Mouse (Mus musculus): ENCODE measurements around the gene Pnma3.
"Not testable (repeated sequence)": the region's sequence is repeated elsewhere in the genome, so short reads cannot be mapped to it uniquely, and the experiment has no call there.

Gene Pnma3

DNA sequence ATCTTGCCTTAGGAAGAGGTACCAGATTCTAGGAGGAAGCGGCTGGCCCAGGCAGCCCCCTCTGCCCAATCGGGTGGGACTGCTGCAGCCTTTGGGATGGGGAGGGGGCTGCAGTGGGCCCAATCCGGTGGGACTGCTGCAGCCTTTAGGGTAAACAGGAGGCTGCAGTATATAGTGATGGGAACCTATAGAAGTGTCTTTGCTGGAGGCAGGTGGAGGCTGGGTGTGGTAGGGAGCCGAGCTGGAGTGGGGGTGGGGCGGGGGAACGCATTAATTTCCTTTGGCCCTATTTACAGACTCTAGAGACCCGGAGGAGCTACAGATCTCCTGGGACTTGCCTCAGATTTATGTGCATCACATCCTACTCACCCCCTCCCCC, at the start of gene Pnma3:
Pnma3 (plus strand) TSS at position 373 of the 379 bp plus-strand sequence.
- DNase-seq (ENCODE audit: low read depth, low spot score): no peak

DNA sequence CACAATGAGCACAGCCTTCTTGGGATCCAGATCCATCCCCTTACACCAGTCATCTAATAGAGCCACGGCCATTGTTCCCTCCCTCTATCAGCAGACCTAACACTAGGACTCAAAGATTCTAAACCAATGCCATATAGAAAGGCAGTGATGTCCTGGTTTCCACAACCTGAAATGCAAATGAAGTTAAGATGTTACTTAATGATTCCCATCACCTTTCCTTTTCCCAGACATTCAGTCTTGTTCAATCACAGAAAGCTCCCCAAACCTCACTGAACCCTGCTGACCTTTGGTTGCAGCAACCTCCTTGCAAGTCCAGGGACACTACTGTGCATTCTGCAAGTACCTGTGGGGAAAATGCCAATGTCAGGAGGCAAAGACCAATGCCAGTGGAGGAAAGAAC, 27.6 kb upstream of the Pnma3 start, which contains the start of gene Pnma5:
Pnma5 (minus strand) TSS at position 101 of the 400 bp plus-strand sequence.
- DNase-seq (ENCODE audit: low read depth, low spot score): no peak

GRCm38 (mm10) chrX:73038831-73039230, 25.8 kb upstream of the Pnma3 start:
- DNase-seq (ENCODE audit: low read depth, low spot score): no peak

DNA sequence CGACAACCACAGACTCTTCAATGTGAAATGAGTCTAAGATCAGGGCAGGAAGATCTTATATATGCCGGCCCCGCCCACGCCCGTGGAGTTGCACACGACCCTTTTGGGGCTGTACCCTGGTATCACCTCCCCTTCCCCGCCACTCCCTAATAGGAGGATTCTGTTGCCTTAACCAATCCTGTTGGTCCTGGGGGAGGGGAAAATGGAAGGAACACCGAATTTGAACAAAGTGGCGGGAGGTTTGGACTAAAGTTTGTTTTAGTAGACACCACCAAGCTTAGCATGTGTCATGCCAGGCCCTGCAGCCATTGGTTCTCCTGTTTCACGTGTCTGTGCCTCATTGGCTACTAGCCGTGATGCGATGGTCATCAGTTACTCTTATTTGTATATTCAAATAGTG, 24.9 kb upstream of the Pnma3 start:
- DNase-seq (ENCODE audit: low read depth, low spot score): no peak

DNA sequence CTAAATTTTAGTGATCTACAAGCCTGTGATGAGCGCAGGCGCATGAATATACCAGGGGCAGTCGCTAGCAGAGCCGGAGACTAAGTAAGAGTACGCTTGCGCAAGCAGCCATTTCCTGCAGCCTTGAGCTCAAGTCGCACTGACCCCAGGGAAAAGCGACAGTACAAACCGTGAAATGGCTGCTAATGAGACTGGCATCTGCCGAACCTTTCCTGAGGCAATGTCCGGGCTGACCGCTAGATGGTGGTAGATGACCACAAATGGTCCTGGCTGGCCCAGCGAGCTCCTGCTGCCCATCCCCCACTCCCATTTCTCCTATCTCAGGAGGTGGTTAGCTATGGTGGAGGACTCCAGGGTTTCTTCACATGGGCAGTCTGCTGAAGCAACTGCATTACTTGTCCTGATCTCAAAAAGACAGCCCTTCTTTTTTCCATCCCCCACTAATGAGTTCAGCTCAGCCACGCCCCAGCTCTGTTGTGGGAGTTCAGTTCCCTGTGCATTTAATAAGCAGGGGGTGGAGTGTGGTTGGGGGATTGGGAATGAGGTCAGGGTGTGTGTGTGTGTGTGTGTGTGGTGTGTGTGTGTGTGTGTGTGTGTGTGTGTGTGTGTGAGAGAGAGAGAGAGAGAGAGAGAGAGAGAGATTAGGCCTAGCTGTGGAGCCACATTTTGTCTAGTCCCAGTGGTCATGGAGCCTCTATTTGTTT, 10.6 kb upstream of the Pnma3 start:
- DNase-seq (ENCODE audit: low read depth, low spot score): peak; percentile 90

DNA sequence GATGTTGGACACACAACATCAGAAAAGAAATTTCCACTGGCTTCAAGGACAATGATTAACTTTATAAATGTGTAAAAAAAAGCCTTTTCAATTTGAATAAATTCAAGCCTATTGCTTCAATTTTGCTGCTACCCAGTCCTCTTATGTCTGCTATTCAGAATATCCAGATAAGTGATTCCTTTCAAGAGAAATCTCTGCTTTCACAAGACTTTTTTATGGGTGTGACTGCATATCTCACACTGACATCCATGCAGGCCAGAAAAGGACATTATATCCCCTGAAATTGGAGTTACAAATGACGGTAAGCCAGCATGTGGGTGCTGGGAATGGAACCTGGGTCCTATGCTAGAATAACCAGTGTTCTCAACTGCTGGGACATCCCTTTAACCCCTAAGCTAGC, 3.1 kb upstream of the Pnma3 start:
- DNase-seq (ENCODE audit: low read depth, low spot score): no peak

GRCm38 (mm10) chrX:73062323-73062722, 2.3 kb upstream of the Pnma3 start:
- no peak for DNase-seq (ENCODE audit: low read depth, low spot score)

- DNase-seq (ENCODE audit: low read depth, low spot score): peak; percentile 9
Observed at GRCm38 (mm10) chrX:73063512-73064414, 824 bp upstream of the Pnma3 start.

GRCm38 (mm10) chrX:73066765-73067312, 2.3 kb downstream of the Pnma3 start:
- not testable (repeated sequence) for DNase-seq (ENCODE audit: low read depth, low spot score)

DNA sequence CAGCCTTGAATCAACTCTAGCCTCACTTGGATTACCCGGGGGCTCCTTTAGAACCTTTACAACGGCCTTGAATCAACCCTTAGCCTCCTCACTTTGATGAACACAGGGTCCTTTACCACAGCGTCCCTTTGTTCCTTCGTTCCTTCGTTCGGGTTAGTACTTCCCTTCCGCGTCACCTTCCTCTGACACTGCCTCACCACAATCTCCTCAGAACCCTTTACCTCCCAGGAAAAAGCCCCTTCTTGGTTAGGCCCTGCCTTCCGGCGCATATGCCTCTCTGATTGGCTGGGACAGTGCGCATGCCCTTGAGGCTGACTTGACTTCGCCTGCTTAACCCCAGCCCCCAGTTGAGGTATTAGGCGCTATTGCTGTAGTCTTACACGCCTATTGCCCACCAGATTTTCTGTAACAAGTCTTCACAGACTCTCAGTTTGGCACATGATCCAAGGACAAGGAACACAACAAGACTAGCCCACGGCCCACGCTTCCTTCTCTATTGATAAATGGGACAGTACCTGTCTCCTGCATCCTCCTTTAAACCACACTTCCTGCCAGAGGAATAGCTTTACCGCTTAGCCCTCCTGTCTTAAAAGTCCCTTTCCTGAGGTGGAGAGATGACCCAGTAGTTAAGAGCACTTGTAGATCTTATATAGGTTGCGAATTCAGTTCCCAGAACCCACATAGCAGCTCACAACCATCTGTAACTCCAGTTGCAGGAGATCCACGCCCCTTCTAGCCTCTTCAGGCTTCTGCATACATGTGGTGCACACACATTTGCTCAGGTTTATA, 17.9 kb downstream of the Pnma3 start, which contains the start of gene Xlr4a:
Xlr4a (minus strand) TSS at position 212 of the 789 bp plus-strand sequence.
- not testable (repeated sequence) for DNase-seq (ENCODE audit: low read depth, low spot score)

GRCm38 (mm10) chrX:73096941-73097508, 32.4 kb downstream of the Pnma3 start, which contains the start of gene Xlr3a:
Gene Xlr3a, minus strand, starts transcription at chrX:73097095.
- not testable (repeated sequence) for DNase-seq (ENCODE audit: low read depth, low spot score)

DNA sequence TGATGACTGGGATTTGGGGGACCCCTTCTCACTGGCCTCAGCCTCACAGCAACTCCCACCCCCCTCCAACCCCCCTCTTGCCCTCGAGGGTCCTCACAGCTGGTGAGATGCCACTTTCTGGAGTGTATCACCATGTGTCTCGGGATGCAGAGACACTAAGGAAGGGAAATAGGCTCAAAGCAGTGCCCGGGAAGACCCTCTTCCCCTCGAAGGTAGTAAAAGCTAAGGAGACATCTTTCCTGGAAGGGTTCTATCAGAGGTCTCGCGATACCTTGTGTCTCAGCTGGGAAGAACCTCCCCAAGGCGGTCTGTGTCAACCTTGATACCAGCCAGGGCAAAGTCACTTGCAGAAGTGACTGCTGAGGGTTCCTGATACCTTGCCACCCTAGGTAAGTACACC, 52.2 kb downstream of the Pnma3 start, which contains the start of gene Gm14685:
Gm14685 (plus strand) TSS at position 301 of the 400 bp plus-strand sequence.
- not testable (repeated sequence) for DNase-seq (ENCODE audit: low read depth, low spot score)
